Mouse (Mus musculus) thymus, postnatal 10 days (tissue): Measurements from ENCODE around the gene Ncoa7.

Experiments used
- DNase-seq, 2 experiments: peaks; one replicate each; pipeline ENCODE4 v3.0.0; 2021; ENCODE audit warnings: low spot score in 2 of 2

Ncoa7 gene

GRCm38 (mm10) chr10:30745238-30745974, 57.7 kb downstream of the Ncoa7 start:
- DNase-seq: no peak

- no peak for DNase-seq
Measured at GRCm38 (mm10) chr10:30743275-30743674, 59.9 kb downstream of the Ncoa7 start.

- DNase-seq: no peak
Measured at GRCm38 (mm10) chr10:30738403-30738802, 64.7 kb downstream of the Ncoa7 start.

- DNase-seq: no peak
Measured at GRCm38 (mm10) chr10:30737323-30737722, 65.8 kb downstream of the Ncoa7 start.

- DNase-seq: no peak
Measured at GRCm38 (mm10) chr10:30733148-30733785, 69.9 kb downstream of the Ncoa7 start.

- DNase-seq: no peak
Measured at GRCm38 (mm10) chr10:30731321-30731914, 71.7 kb downstream of the Ncoa7 start.

- no peak for DNase-seq
Measured at GRCm38 (mm10) chr10:30730791-30731190, 72.3 kb downstream of the Ncoa7 start.

- no peak for DNase-seq
Measured at GRCm38 (mm10) chr10:30729157-30730096, 73.7 kb downstream of the Ncoa7 start.

GRCm38 (mm10) chr10:30723014-30723413, 80.1 kb downstream of the Ncoa7 start:
- DNase-seq: no peak

- no peak for DNase-seq
Measured at GRCm38 (mm10) chr10:30720556-30720955, 82.6 kb downstream of the Ncoa7 start.

- no peak for DNase-seq
Measured at GRCm38 (mm10) chr10:30719947-30720346, 83.2 kb downstream of the Ncoa7 start.

- peak; percentile 9 to 66 for DNase-seq
Measured at GRCm38 (mm10) chr10:30718703-30719340, 84.3 kb downstream of the Ncoa7 start.

- DNase-seq: no peak
Measured at GRCm38 (mm10) chr10:30716171-30716570, 87.0 kb downstream of the Ncoa7 start.

GRCm38 (mm10) chr10:30712540-30712939, 90.6 kb downstream of the Ncoa7 start:
- no peak for DNase-seq

- DNase-seq: no peak
Measured at GRCm38 (mm10) chr10:30709846-30710403, 93.2 kb downstream of the Ncoa7 start.

- DNase-seq: no peak
Measured at GRCm38 (mm10) chr10:30708039-30708438, 95.1 kb downstream of the Ncoa7 start.

GRCm38 (mm10) chr10:30702663-30703062, 100.5 kb downstream of the Ncoa7 start:
- no peak for DNase-seq

- no peak for DNase-seq
Measured at GRCm38 (mm10) chr10:30686862-30687261, 116.3 kb downstream of the Ncoa7 start.

- DNase-seq: no peak
Measured at GRCm38 (mm10) chr10:30683449-30683848, 119.7 kb downstream of the Ncoa7 start.

- DNase-seq: no peak
Measured at GRCm38 (mm10) chr10:30679756-30680155, 123.4 kb downstream of the Ncoa7 start.

- no peak for DNase-seq
Measured at GRCm38 (mm10) chr10:30678051-30678450, 125.1 kb downstream of the Ncoa7 start.
